Comparison of ENCODE assay signal across 12 mouse cellular contexts in genomic region chr5:92490779-92491178, GRCm38 (mm10). TPM values are rescaled to one million over a fixed set of nuclear protein-coding genes. Genes with fewer than 3 reads are reported as not detected.
DNase-seq lines count a peak whose midpoint lies in the region; ATAC-seq lines count a peak whose summit lies in the region.
"Had no signal": no experiment of that assay in that cellular context is flagged by ENCODE, and none has a peak within 500 bp of the region (broad histone marks: within the 10 kb centered on the region; RNA-seq: fewer than 3 reads in every experiment).

No protein-coding gene starts in this region.

- no peak overlapping the region for H3K4me3 ChIP-seq in heart, embryonic 13.5 days
- no peak overlapping the region for H3K4me3 ChIP-seq in limb, embryonic 15.5 days
- H3K4me3 ChIP-seq in stomach, embryonic 14.5 days (ENCODE audit: low read depth, low read length) = no peak overlapping the region
- no peak overlapping the region for H3K4me3 ChIP-seq in hindbrain, embryonic 16.5 days (ENCODE audit: low read length)
- H3K4me3 ChIP-seq: midbrain, embryonic 10.5 days had no signal

- H3K9me3 ChIP-seq in heart, embryonic 13.5 days = no peaks in the 10 kb centered on the region
- H3K9me3 ChIP-seq in limb, embryonic 15.5 days = no peaks in the 10 kb centered on the region
- no peaks in the 10 kb centered on the region for H3K9me3 ChIP-seq in stomach, embryonic 14.5 days (ENCODE audit: control insufficient read depth, low read depth, low read length)
- H3K9me3 ChIP-seq in hindbrain, embryonic 16.5 days (ENCODE audit: control insufficient read depth, low read length) = no peaks in the 10 kb centered on the region

- H3K36me3 ChIP-seq in heart, embryonic 13.5 days = peaks cover 9% of the 10 kb centered on the region
- H3K36me3 ChIP-seq in limb, embryonic 15.5 days = no peaks in the 10 kb centered on the region
- H3K36me3 ChIP-seq in stomach, embryonic 14.5 days (ENCODE audit: control insufficient read depth, insufficient read depth, low read length) = no peaks in the 10 kb centered on the region
- H3K36me3 ChIP-seq in hindbrain, embryonic 16.5 days (ENCODE audit: control insufficient read depth, insufficient read depth, low read length) = no peaks in the 10 kb centered on the region

- H3K4me2 ChIP-seq in heart, embryonic 13.5 days = no peak overlapping the region
- no peak overlapping the region for H3K4me2 ChIP-seq in limb, embryonic 15.5 days
- H3K4me2 ChIP-seq in stomach, embryonic 14.5 days (replicated peaks; ENCODE audit: low read depth, low read length) = no peak overlapping the region
- H3K4me2 ChIP-seq in hindbrain, embryonic 16.5 days (ENCODE audit: low read length) = no peak overlapping the region

- no peak for DNase-seq in heart, adult 18-20 months
- DNase-seq in CD8-positive naive resting alpha-beta T cell, adult 2 months (ENCODE audit: low read depth in 2 of 2, low spot score in 2 of 2) = peak; percentile 58 to 67
- no peak for DNase-seq in adrenal gland, adult 18-20 months (ENCODE audit: low spot score in 2 of 2)
- DNase-seq in heart, postnatal 4 days = no peak
- DNase-seq: adrenal gland, adult 2 months; cerebellum, adult 2 months; kidney, adult 11 months had no signal

- H3K9ac ChIP-seq in heart, embryonic 13.5 days = no peak overlapping the region
- no peak overlapping the region for H3K9ac ChIP-seq in limb, embryonic 15.5 days
- H3K9ac ChIP-seq in stomach, embryonic 14.5 days (replicated peaks; ENCODE audit: low read depth, low read length) = no peak overlapping the region
- no peak overlapping the region for H3K9ac ChIP-seq in hindbrain, embryonic 16.5 days (ENCODE audit: low read depth, low read length)

- H3K27ac ChIP-seq in heart, embryonic 13.5 days (replicated peaks) = 0 out of 2 replicates have a peak overlapping the region, but pooled peaks have one; percentile 12
- H3K27ac ChIP-seq in limb, embryonic 15.5 days = 0 out of 2 replicates have a peak overlapping the region, but pooled peaks have one; percentile 27
- H3K27ac ChIP-seq in stomach, embryonic 14.5 days (ENCODE audit: low read length) = 0 out of 2 replicates have a peak overlapping the region, but pooled peaks have one; percentile 7
- H3K27ac ChIP-seq in hindbrain, embryonic 16.5 days (ENCODE audit: low read depth, low read length) = no peak overlapping the region
- H3K27ac ChIP-seq: midbrain, embryonic 10.5 days had no signal

- WGBS in heart, embryonic 13.5 days = 61% methylated on average over 4 of the region's 4 CpGs
- 58% methylated on average over 4 of the region's 4 CpGs for WGBS in limb, embryonic 15.5 days
- 62% methylated on average over 4 of the region's 4 CpGs for WGBS in stomach, embryonic 14.5 days
- 59% methylated on average over 4 of the region's 4 CpGs for WGBS in hindbrain, embryonic 16.5 days

- no peaks in the 10 kb centered on the region for H3K27me3 ChIP-seq in heart, embryonic 13.5 days (replicated peaks)
- H3K27me3 ChIP-seq in limb, embryonic 15.5 days = no peaks in the 10 kb centered on the region
- H3K27me3 ChIP-seq in stomach, embryonic 14.5 days (ENCODE audit: control insufficient read depth, insufficient read depth, low read length) = no peaks in the 10 kb centered on the region
- no peaks in the 10 kb centered on the region for H3K27me3 ChIP-seq in hindbrain, embryonic 16.5 days (replicated peaks; ENCODE audit: control insufficient read depth, insufficient read depth, low read length)

- no peak for ATAC-seq in heart, embryonic 13.5 days (ENCODE audit: extremely low read depth, insufficient number of reproducible peaks, low FRiP score, low TSS enrichment)
- no peak for ATAC-seq in limb, embryonic 15.5 days (ENCODE audit: insufficient number of reproducible peaks, low FRiP score, low TSS enrichment, low read depth)
- ATAC-seq in stomach, embryonic 14.5 days (ENCODE audit: insufficient number of reproducible peaks, insufficient read depth, low FRiP score, low read depth) = no peak
- no peak for ATAC-seq in hindbrain, embryonic 16.5 days

- H3K4me1 ChIP-seq in heart, embryonic 13.5 days = peaks cover 77% of the 10 kb centered on the region
- peaks cover 40% of the 10 kb centered on the region for H3K4me1 ChIP-seq in limb, embryonic 15.5 days
- H3K4me1 ChIP-seq in stomach, embryonic 14.5 days (ENCODE audit: control insufficient read depth, insufficient read depth, low read length) = peaks cover 34% of the 10 kb centered on the region
- H3K4me1 ChIP-seq in hindbrain, embryonic 16.5 days (ENCODE audit: control insufficient read depth, insufficient read depth, low read depth, low read length) = no peaks in the 10 kb centered on the region; the same call in 1 of the 2 replicates

RNA-seq across cellular contexts. Expression of gene Scarb2, which starts 15.9 kb away (rescaled TPM):
- polyA plus RNA-seq in heart, embryonic 13.5 days (2015; fragmentation: Nextera tagmentation; extraction: Ambion mirVana) = 14.4 and 15.6 TPM in 2 replicates
- 10 to 100 TPM; 79.5 to 88.4 TPM for total RNA-seq in heart, adult 18-20 months (2021)
- polyA plus RNA-seq in limb, embryonic 15.5 days (2015; fragmentation: Nextera tagmentation; extraction: Ambion mirVana) = 13.6 and 14.3 TPM in 2 replicates
- 13.0 and 13.1 TPM in 2 replicates for polyA plus RNA-seq in stomach, embryonic 14.5 days (2014; fragmentation: Nextera tagmentation; extraction: Ambion mirVana)
- total RNA-seq in adrenal gland, adult 18-20 months (2021) = 10 to 100 TPM; 67.1 to 70.2 TPM
- polyA plus RNA-seq in hindbrain, embryonic 16.5 days (2015; fragmentation: Nextera tagmentation; extraction: Ambion mirVana) = 23.1 and 23.5 TPM in 2 replicates
- total RNA-seq in heart, postnatal 4 days (2021) = 10 to 100 TPM; 83.8 to 88.7 TPM

RNA-seq across cellular contexts. Expression of gene Nup54, which starts 55.8 kb away (rescaled TPM):
- polyA plus RNA-seq in heart, embryonic 13.5 days (2015; fragmentation: Nextera tagmentation; extraction: Ambion mirVana) = 35.8 and 39.4 TPM in 2 replicates
- total RNA-seq in heart, adult 18-20 months (2021) = 10 to 100 TPM; 19.1 to 21.9 TPM
- polyA plus RNA-seq in limb, embryonic 15.5 days (2015; fragmentation: Nextera tagmentation; extraction: Ambion mirVana) = 45.4 and 47.7 TPM in 2 replicates
- 53.5 and 55.2 TPM in 2 replicates for polyA plus RNA-seq in stomach, embryonic 14.5 days (2014; fragmentation: Nextera tagmentation; extraction: Ambion mirVana)
- 10 to 100 TPM; 28.6 to 33.6 TPM for total RNA-seq in adrenal gland, adult 18-20 months (2021)
- polyA plus RNA-seq in hindbrain, embryonic 16.5 days (2015; fragmentation: Nextera tagmentation; extraction: Ambion mirVana) = 56.4 and 58.3 TPM in 2 replicates
- total RNA-seq in heart, postnatal 4 days (2021) = 10 to 100 TPM; 29.0 to 29.2 TPM

Comparison
In these comparisons a context has a peak if more than half of its experiments do, and no peak if none do; other contexts are left out.
1. DNase-seq: peak in CD8-positive naive resting alpha-beta T cell, adult 2 months (2 of 2); none in heart, adult 18-20 months (0 of 2), adrenal gland, adult 18-20 months (0 of 2) and heart, postnatal 4 days (single experiment).